Mouse (Mus musculus): ENCODE measurements around the gene Tefm. TPM values are rescaled to one million over a fixed set of nuclear protein-coding genes. Genes with fewer than 3 reads are reported as not detected.
A peak's percentile ranks its signal among the peaks of the same experiment; 100 is the strongest.
"Not testable (repeated sequence)": the region's sequence is repeated elsewhere in the genome, so short reads cannot be mapped to it uniquely, and the experiment has no call there.

Tefm gene
- 31.2 and 37.3 TPM in 2 replicates for polyA plus RNA-seq (2011; ENCODE audit: insufficient read depth, insufficient read length, low read depth, missing spikeins)

DNA sequence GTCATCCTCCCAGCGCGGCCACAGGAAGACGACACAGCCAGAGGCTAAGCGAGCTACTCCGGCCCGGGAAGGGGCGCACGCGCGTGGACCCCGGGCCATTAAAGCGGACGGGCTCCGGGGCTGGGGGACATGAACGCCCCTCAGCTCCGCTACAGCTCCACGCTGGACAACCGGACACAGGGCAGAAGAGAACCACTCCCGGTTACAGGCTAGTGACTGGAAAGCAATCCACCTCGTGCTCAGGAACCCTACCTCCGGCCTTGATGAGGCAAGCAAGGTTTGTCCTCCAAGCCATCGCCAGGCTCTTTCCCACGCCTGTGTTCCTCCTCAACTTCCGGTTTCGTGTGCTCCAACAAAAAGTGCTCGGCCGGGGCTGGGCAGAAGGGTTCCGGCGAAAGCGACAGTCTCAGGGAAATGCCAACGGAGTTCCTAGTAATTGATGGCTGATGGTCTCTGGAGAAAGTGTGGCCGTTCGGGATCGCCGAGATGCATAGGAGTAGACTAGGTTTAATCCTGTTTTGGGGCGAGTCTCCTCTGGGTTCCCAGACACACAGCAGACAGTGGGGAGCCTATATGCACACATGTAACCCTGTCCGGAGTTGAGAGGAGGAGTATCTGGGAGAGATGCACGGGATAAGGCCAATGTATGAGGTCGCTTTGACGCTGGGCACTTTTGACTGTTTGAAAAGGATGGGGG is at the start of gene Tefm:
TSS of gene Tefm (minus strand) at position 351 of the 697 bp plus-strand sequence.
- Histone ChIP-seq H3K4me1 (ENCODE audit: control insufficient read depth, insufficient read depth, low read length) (peaks cover under 1% of the 10 kb centered on the region), H3K9me3 (replicated peaks; ENCODE audit: control insufficient read depth, insufficient read depth, low read length, poor library complexity, severe bottlenecking) (no peaks in the 10 kb centered on the region), H3K9ac (ENCODE audit: low read depth, poor library complexity, severe bottlenecking) (peak within 1 kb of the TSS; percentile 79), H3K27me3 (ENCODE audit: control insufficient read depth, insufficient read depth, low read length, poor library complexity, severe bottlenecking) (no peaks in the 10 kb centered on the region), H3K27ac (ENCODE audit: insufficient read depth, low read length) (peak within 1 kb of the TSS; percentile 47), H3K4me3 (ENCODE audit: low read depth, low read length) (peak within 1 kb of the TSS; percentile 76), H3K36me3 (ENCODE audit: control insufficient read depth, insufficient read depth, low read length, poor library complexity, severe bottlenecking) (peaks cover 13% of the 10 kb centered on the region)
- TF ChIP-seq EP300 (IDR thresholded peaks at IDR 0.05; ENCODE audit: insufficient read depth, low read depth, low read length) (peak; percentile 65; the same call in 1 of the 2 replicates), POLR2A (IDR thresholded peaks at IDR 0.05; ENCODE audit: insufficient read depth, low read length) (peak; percentile 62), CTCF (IDR thresholded peaks at IDR 0.05; ENCODE audit: low read depth, low read length) (no peak)

DNA sequence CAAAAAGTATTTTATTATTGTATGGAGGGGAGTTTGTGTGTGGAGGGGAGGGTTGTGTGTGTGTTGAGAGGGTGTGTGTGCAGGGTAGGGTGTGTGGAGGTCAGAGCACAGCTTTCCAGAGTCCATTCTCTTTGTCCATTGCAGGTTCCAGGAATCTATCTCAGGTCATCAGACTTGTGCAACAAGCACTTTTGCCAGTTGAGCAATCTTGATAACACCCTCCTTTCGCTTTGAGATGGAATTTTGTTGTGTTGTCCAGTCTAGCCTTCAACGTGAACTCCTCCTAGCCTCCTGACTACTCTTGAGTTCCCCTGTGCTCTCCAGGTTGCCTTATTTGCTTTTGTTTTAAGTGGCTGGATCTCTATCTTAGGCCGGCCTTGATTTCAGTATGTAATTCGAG is 48.3 kb upstream of the Tefm start:
- no peak overlapping the region for H3K27ac ChIP-seq (ENCODE audit: insufficient read depth, low read length)
- H3K4me3 ChIP-seq (ENCODE audit: low read depth, low read length), result no peak overlapping the region
- no peaks in the 10 kb centered on the region for H3K36me3 ChIP-seq (ENCODE audit: control insufficient read depth, insufficient read depth, low read length, poor library complexity, severe bottlenecking)
- TF ChIP-seq EP300 (IDR thresholded peaks at IDR 0.05; ENCODE audit: insufficient read depth, low read depth, low read length) (no peak), POLR2A (IDR thresholded peaks at IDR 0.05; ENCODE audit: insufficient read depth, low read length) (no peak), CTCF (IDR thresholded peaks at IDR 0.05; ENCODE audit: low read depth, low read length) (no peak)
- no peaks in the 10 kb centered on the region for H3K4me1 ChIP-seq (ENCODE audit: control insufficient read depth, insufficient read depth, low read length)
- H3K27me3 ChIP-seq (ENCODE audit: control insufficient read depth, insufficient read depth, low read length, poor library complexity, severe bottlenecking), result no peaks in the 10 kb centered on the region
- no peaks in the 10 kb centered on the region for H3K9me3 ChIP-seq (replicated peaks; ENCODE audit: control insufficient read depth, insufficient read depth, low read length, poor library complexity, severe bottlenecking)
- H3K9ac ChIP-seq (ENCODE audit: low read depth, poor library complexity, severe bottlenecking), result no peak overlapping the region

DNA sequence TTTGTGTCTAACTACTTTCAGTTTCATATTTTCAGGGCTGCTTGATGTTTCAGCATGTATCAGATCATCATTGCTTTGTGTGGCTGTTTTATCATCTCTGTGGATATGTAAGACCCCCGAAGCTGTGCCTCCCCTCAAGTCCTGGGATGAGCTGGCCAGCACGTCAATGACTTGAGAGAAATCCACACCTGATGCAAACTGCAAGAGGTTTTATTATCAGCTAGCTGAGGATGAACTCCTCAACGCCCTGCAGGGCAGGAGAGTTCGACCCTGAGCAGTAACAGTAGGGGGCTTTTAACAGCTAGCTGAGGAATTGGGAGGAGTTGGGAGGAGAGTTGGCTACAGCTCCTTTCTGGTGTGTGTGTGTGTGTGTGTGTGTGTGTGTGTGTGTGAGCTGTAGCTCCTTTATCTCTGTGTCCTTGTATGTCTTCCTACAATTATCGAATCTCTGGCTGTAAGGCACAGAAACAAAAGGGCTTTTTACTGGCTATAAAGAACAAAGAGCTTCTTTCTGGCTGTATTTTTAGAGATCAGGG is 43.5 kb upstream of the Tefm start:
- not testable (repeated sequence) for H3K4me3 ChIP-seq (ENCODE audit: low read depth, low read length); H3K9ac ChIP-seq (ENCODE audit: low read depth, poor library complexity, severe bottlenecking); H3K27me3 ChIP-seq (ENCODE audit: control insufficient read depth, insufficient read depth, low read length, poor library complexity, severe bottlenecking); H3K36me3 ChIP-seq (ENCODE audit: control insufficient read depth, insufficient read depth, low read length, poor library complexity, severe bottlenecking); H3K9me3 ChIP-seq (replicated peaks; ENCODE audit: control insufficient read depth, insufficient read depth, low read length, poor library complexity, severe bottlenecking); H3K4me1 ChIP-seq (ENCODE audit: control insufficient read depth, insufficient read depth, low read length); H3K27ac ChIP-seq (ENCODE audit: insufficient read depth, low read length)

DNA sequence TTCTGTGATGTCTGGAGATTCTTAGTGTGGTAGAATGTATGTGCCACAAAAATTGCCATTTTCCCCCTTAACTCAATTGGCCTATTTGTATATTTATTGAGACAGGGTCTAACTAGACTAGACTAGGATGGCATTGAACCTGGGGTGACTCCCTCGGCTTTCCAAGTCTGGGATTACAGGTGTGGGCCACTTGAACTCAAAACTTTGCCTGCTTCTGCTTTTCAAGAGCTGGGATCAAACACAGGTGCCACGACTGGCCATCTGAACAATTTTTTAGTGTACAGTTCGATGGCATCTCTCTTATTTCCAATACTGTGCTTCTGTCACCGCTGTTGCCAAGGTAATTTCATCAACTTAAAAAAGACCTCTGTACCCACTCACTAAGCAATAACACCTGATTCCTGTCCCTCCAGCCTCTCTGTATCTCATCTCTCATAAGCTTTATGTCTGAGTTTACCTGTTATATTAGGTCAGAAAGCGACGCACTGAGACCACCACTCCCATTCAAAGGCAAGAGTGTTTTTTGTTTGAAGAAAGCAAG is 42.6 kb upstream of the Tefm start:
- H3K4me3 ChIP-seq (ENCODE audit: low read depth, low read length), result peak overlapping the region; percentile 37; the same call in 1 of the 2 replicates
- no peaks in the 10 kb centered on the region for H3K4me1 ChIP-seq (ENCODE audit: control insufficient read depth, insufficient read depth, low read length)
- no peaks in the 10 kb centered on the region for H3K36me3 ChIP-seq (ENCODE audit: control insufficient read depth, insufficient read depth, low read length, poor library complexity, severe bottlenecking)
- H3K9ac ChIP-seq (ENCODE audit: low read depth, poor library complexity, severe bottlenecking), result peak overlapping the region; percentile 68
- no peaks in the 10 kb centered on the region for H3K9me3 ChIP-seq (replicated peaks; ENCODE audit: control insufficient read depth, insufficient read depth, low read length, poor library complexity, severe bottlenecking)
- H3K27me3 ChIP-seq (ENCODE audit: control insufficient read depth, insufficient read depth, low read length, poor library complexity, severe bottlenecking), result no peaks in the 10 kb centered on the region
- peak overlapping the region; percentile 27; the same call in 1 of the 2 replicates for H3K27ac ChIP-seq (ENCODE audit: insufficient read depth, low read length)
- TF ChIP-seq POLR2A (IDR thresholded peaks at IDR 0.05; ENCODE audit: insufficient read depth, low read length) (no peak), EP300 (IDR thresholded peaks at IDR 0.05; ENCODE audit: insufficient read depth, low read depth, low read length) (no peak), CTCF (IDR thresholded peaks at IDR 0.05; ENCODE audit: low read depth, low read length) (no peak)

DNA sequence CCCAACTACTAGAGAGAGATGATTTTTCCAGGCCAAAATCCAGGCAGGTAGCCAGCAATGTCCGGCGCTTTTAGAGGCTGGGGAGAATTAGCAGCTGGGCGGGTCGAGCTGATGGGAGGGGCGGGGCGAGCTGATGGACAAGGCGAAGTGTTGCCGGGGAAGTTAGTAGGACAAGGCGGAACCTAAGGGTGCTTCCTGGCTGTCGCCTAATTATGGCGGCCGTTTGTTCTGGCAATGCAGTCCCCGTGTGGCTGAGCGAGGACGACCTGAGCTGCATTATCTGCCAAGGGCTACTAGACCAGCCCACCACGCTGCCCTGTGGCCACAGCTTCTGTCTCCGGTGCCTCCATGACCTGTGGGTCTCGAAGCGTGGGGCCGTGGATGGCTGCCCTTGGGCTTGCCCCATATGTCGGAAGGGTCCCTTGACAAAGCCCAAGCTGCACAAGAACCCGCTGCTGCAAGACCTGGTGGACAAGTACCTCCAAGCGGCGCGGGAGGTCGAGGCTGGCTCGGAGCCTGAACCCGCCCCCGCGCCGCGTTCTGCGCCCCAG is 41.8 kb upstream of the Tefm start, which contains the start of gene Rnf135:
TSS of gene Rnf135 (plus strand) at position 147 of the 551 bp plus-strand sequence.
- Histone ChIP-seq H3K9ac (ENCODE audit: low read depth, poor library complexity, severe bottlenecking) (peak within 1 kb of the TSS; percentile 68), H3K36me3 (ENCODE audit: control insufficient read depth, insufficient read depth, low read length, poor library complexity, severe bottlenecking) (no peaks in the 10 kb centered on the region), H3K4me3 (ENCODE audit: low read depth, low read length) (peak within 1 kb of the TSS; percentile 89), H3K4me1 (ENCODE audit: control insufficient read depth, insufficient read depth, low read length) (no peaks in the 10 kb centered on the region), H3K27me3 (ENCODE audit: control insufficient read depth, insufficient read depth, low read length, poor library complexity, severe bottlenecking) (no peaks in the 10 kb centered on the region), H3K27ac (ENCODE audit: insufficient read depth, low read length) (peak within 1 kb of the TSS; percentile 44), H3K9me3 (replicated peaks; ENCODE audit: control insufficient read depth, insufficient read depth, low read length, poor library complexity, severe bottlenecking) (no peaks in the 10 kb centered on the region)
- peak; percentile 85 for TF ChIP-seq POLR2A (IDR thresholded peaks at IDR 0.05; ENCODE audit: insufficient read depth, low read length)
- TF ChIP-seq EP300 (IDR thresholded peaks at IDR 0.05; ENCODE audit: insufficient read depth, low read depth, low read length), result no peak
- TF ChIP-seq CTCF (IDR thresholded peaks at IDR 0.05; ENCODE audit: low read depth, low read length), result no peak

DNA sequence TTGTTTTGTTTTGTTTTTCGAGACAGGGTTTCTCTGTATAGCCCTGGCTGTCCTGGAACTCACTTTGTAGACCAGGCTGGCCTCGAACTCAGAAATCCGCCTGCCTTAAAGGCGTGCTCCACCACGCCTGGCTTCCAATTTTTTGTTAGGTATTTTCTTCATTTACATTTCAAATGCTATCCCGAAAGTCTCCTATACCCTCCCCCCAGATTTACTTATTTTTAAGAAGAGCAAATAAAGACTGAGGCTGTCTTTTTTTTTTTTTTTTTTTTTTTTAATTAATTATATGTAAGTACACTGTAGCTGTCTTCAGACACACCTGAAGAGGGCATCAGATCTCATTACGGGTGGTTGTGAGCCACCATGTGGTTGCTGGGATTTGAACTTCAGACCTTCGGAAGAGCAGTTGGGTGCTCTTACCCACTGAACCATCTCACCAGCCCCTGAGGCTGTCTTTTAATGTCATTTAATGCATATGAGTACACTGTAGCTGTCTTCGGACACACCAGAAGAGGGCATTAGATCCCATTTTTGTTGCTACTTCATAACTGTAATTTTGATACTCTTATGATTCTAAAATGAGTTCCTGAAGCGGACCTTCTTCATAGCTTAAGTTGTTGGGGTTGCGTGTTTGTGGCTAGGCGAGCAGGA is 41.2 kb upstream of the Tefm start:
- not testable (repeated sequence) for H3K27me3 ChIP-seq (ENCODE audit: control insufficient read depth, insufficient read depth, low read length, poor library complexity, severe bottlenecking); H3K36me3 ChIP-seq (ENCODE audit: control insufficient read depth, insufficient read depth, low read length, poor library complexity, severe bottlenecking); H3K9me3 ChIP-seq (replicated peaks; ENCODE audit: control insufficient read depth, insufficient read depth, low read length, poor library complexity, severe bottlenecking); H3K4me1 ChIP-seq (ENCODE audit: control insufficient read depth, insufficient read depth, low read length)
- H3K4me3 ChIP-seq (ENCODE audit: low read depth, low read length), result peak overlapping the region; percentile 89
- peak overlapping the region; percentile 44 for H3K27ac ChIP-seq (ENCODE audit: insufficient read depth, low read length)
- peak overlapping the region; percentile 68 for H3K9ac ChIP-seq (ENCODE audit: low read depth, poor library complexity, severe bottlenecking)

Data from ES-Bruce4 (cell line).